Mouse (Mus musculus): ENCODE data around the gene Ssxb6.

GRCm38 (mm10) chrX:8524854-8525253 is 23.2 kb downstream of the Ssxb6 start, which contains the start of gene Gm14459:
- no peak for TF ChIP-seq GATA1 (IDR thresholded peaks at IDR 0.05; ENCODE audit: borderline replicate concordance, low read length)
- no peak for TF ChIP-seq CTCF (IDR thresholded peaks at IDR 0.05; ENCODE audit: low read depth, low read length)
- TF ChIP-seq GATA2 (IDR thresholded peaks at IDR 0.05; ENCODE audit: borderline replicate concordance, low read depth, low read length): no peak
- TF ChIP-seq TAL1 (conservative IDR thresholded peaks at IDR 0.05; ENCODE audit: low read depth, low read length): no peak
